In genomic region chr1:182376221-182376620, GRCm38 (mm10) we compare ENCODE assay signal across 8 mouse cellular contexts. TPM values are rescaled to one million over a fixed set of nuclear protein-coding genes. Genes with fewer than 3 reads are reported as not detected.
DNase-seq lines count a peak whose midpoint lies in the region; ATAC-seq lines count a peak whose summit lies in the region.

No protein-coding gene starts in this region.

- peak; percentile 24 for DNase-seq in adrenal gland, postnatal 10 days
- DNase-seq in adrenal gland, postnatal 25 days = no peak
- DNase-seq in B cell, adult 2 months = peak; percentile 35 to 40
- peak; percentile 49 for DNase-seq in c-Kit-positive CD71-positive TER-119-positive erythroid progenitor cells, embryonic 14.5 days (ENCODE audit: low spot score)
- peak; percentile 85 for DNase-seq in forebrain, embryonic 14.5 days (ENCODE audit: low spot score)
- DNase-seq in kidney, postnatal 14 days = peak; percentile 41
- no peak for DNase-seq in spleen, postnatal 14 days (ENCODE audit: low spot score in 2 of 2)

- H3K4me2 ChIP-seq in forebrain, embryonic 14.5 days (ENCODE audit: low read length) = no peak overlapping the region
- H3K4me2 ChIP-seq in midbrain, embryonic 16.5 days (ENCODE audit: low read length) = peak overlapping the region; percentile 19; the same call in 1 of the 2 replicates

- no peak overlapping the region for H3K27ac ChIP-seq in forebrain, embryonic 14.5 days (ENCODE audit: low read depth, low read length)
- H3K27ac ChIP-seq in midbrain, embryonic 16.5 days (ENCODE audit: low read length) = no peak overlapping the region

- no peak overlapping the region for H3K9ac ChIP-seq in forebrain, embryonic 14.5 days (ENCODE audit: low read length)
- H3K9ac ChIP-seq in midbrain, embryonic 16.5 days (ENCODE audit: low read depth, low read length) = no peak overlapping the region

- H3K4me1 ChIP-seq in forebrain, embryonic 14.5 days (ENCODE audit: control insufficient read depth, insufficient read depth, low read length) = no peaks in the 10 kb centered on the region
- no peaks in the 10 kb centered on the region for H3K4me1 ChIP-seq in midbrain, embryonic 16.5 days (ENCODE audit: control insufficient read depth, insufficient read depth, low read length)

- no peaks in the 10 kb centered on the region for H3K27me3 ChIP-seq in forebrain, embryonic 14.5 days (replicated peaks; ENCODE audit: control insufficient read depth, insufficient read depth, low read length)
- H3K27me3 ChIP-seq in midbrain, embryonic 16.5 days (ENCODE audit: control insufficient read depth, insufficient read depth, low read depth, low read length) = no peaks in the 10 kb centered on the region

- no peaks in the 10 kb centered on the region for H3K9me3 ChIP-seq in forebrain, embryonic 14.5 days (replicated peaks; ENCODE audit: control insufficient read depth, low read length)
- H3K9me3 ChIP-seq in midbrain, embryonic 16.5 days (replicated peaks; ENCODE audit: control insufficient read depth, low read length, poor library complexity, severe bottlenecking) = no peaks in the 10 kb centered on the region

- H3K36me3 ChIP-seq in forebrain, embryonic 14.5 days (ENCODE audit: control insufficient read depth, insufficient read depth, low read length) = no peaks in the 10 kb centered on the region
- H3K36me3 ChIP-seq in midbrain, embryonic 16.5 days (ENCODE audit: control insufficient read depth, insufficient read depth, low read length) = no peaks in the 10 kb centered on the region

- no peak overlapping the region for H3K4me3 ChIP-seq in forebrain, embryonic 14.5 days (ENCODE audit: low read depth, low read length)
- H3K4me3 ChIP-seq in midbrain, embryonic 16.5 days (ENCODE audit: low read depth, low read length) = no peak overlapping the region

- ATAC-seq in forebrain, embryonic 14.5 days = peak; percentile 52; the same call in 1 of the 2 replicates
- peak; percentile 45; the same call in 1 of the 2 replicates for ATAC-seq in midbrain, embryonic 16.5 days

- 23% methylated on average over 8 of the region's 8 CpGs for WGBS in forebrain, embryonic 14.5 days
- 10% methylated on average over 8 of the region's 8 CpGs for WGBS in midbrain, embryonic 16.5 days

RNA-seq across cellular contexts. Expression of gene Trp53bp2, which starts 32.8 kb away (rescaled TPM):
- 10 to 100 TPM; 21.2 to 21.9 TPM for total RNA-seq in adrenal gland, postnatal 10 days (2021)
- total RNA-seq in adrenal gland, postnatal 25 days (2021) = 21.7 and 25.2 TPM in 2 replicates
- 20.2 and 24.7 TPM in 2 replicates for polyA plus RNA-seq in forebrain, embryonic 14.5 days (2014; fragmentation: Nextera tagmentation; extraction: Ambion mirVana)
- 16.0 and 19.4 TPM in 2 replicates for polyA plus RNA-seq in midbrain, embryonic 16.5 days (2015; fragmentation: Nextera tagmentation; extraction: Ambion mirVana)

RNA-seq across cellular contexts. Expression of gene Fbxo28, which starts 34.8 kb away (rescaled TPM):
- 10 to 100 TPM; 28.9 to 33.9 TPM for total RNA-seq in adrenal gland, postnatal 10 days (2021)
- total RNA-seq in adrenal gland, postnatal 25 days (2021) = 34.1 and 45.9 TPM in 2 replicates
- 30.5 and 31.7 TPM in 2 replicates for polyA plus RNA-seq in forebrain, embryonic 14.5 days (2014; fragmentation: Nextera tagmentation; extraction: Ambion mirVana)
- 21.1 and 24.8 TPM in 2 replicates for polyA plus RNA-seq in midbrain, embryonic 16.5 days (2015; fragmentation: Nextera tagmentation; extraction: Ambion mirVana)

Comparison
In these comparisons a context has a peak if more than half of its experiments do, and no peak if none do; other contexts are left out.
1. DNase-seq: peak in adrenal gland, postnatal 10 days (single experiment), B cell, adult 2 months (2 of 2), c-Kit-positive CD71-positive TER-119-positive erythroid progenitor cells, embryonic 14.5 days (single experiment), forebrain, embryonic 14.5 days (single experiment) and kidney, postnatal 14 days (single experiment); none in adrenal gland, postnatal 25 days (single experiment) and spleen, postnatal 14 days (0 of 2).